Mouse (Mus musculus): ENCODE data around the gene Tdrd3.

GRCm38 (mm10) chr14:87572453-87572852, 156.0 kb downstream of the Tdrd3 start:
- no peak for TF ChIP-seq CTCF (IDR thresholded peaks at IDR 0.05; ENCODE audit: extremely low read depth, insufficient read depth, low read length)
- no peak for TF ChIP-seq POLR2A (IDR thresholded peaks at IDR 0.05; ENCODE audit: extremely low read depth, insufficient read depth, low read length)

All from cortical plate, adult 2 months (tissue).